Mouse (Mus musculus) heart, embryonic 14.5 days (tissue): ENCODE data around the gene Nr4a1. TPM values are rescaled to one million over a fixed set of nuclear protein-coding genes. Genes with fewer than 3 reads are reported as not detected.

ENCODE experiments used
- ATAC-seq: fragments of 200-750 bp; cut with Nextera tagmentation; 2 replicates; pipeline ENCODE4 v1.8.0; 2017; ENCODE audit warnings: low read depth, moderate TSS enrichment; ENCODE audit not compliant: insufficient number of reproducible peaks, insufficient read depth, low FRiP score
- H3K27ac ChIP-seq, 2 experiments: fragments of 200-500 bp in 1 of 2; fragments of 300-500 bp in 1 of 2; sonication (generic) in 1 of 2; replicated peaks in 1 of 2; 2 replicates each; pipeline ENCODE4 v1.5.1; 2012 to 2014; ENCODE audit warnings: low read depth in 2 of 2, low read length in 2 of 2, control low read depth in 1 of 2, mild to moderate bottlenecking in 1 of 2, mixed read lengths in 1 of 2; ENCODE audit not compliant: control insufficient read depth in 1 of 2, insufficient read depth in 1 of 2
- H3K27me3 ChIP-seq: fragments of 300-500 bp; sonication (generic); 2 replicates; pipeline ENCODE4 v1.6.1; 2014; ENCODE audit warnings: mild to moderate bottlenecking, low read length, control low read depth; ENCODE audit not compliant: control insufficient read depth, insufficient read depth
- H3K36me3 ChIP-seq: fragments of 300-500 bp; sonication (generic); 2 replicates; pipeline ENCODE4 v1.6.1; 2014; ENCODE audit warnings: mild to moderate bottlenecking, control low read depth, low read length, mixed read lengths; ENCODE audit not compliant: control insufficient read depth, insufficient read depth
- H3K4me1 ChIP-seq, 2 experiments: fragments of 200-500 bp in 1 of 2; fragments of 300-500 bp in 1 of 2; sonication (generic) in 1 of 2; 2 replicates each; pipeline ENCODE4 v1.6.1; 2012 to 2014; ENCODE audit warnings: low read length in 2 of 2, control low read depth in 1 of 2, mixed read lengths in 1 of 2; ENCODE audit not compliant: control insufficient read depth in 2 of 2, insufficient read depth in 2 of 2
- H3K4me2 ChIP-seq: fragments of 300-500 bp; sonication (generic); 2 replicates; pipeline ENCODE4 v1.6.1; 2014; ENCODE audit warnings: mild to moderate bottlenecking, low read length
- H3K4me3 ChIP-seq, 2 experiments: fragments of 200-500 bp in 1 of 2; fragments of 300-500 bp in 1 of 2; sonication (generic) in 1 of 2; 2 replicates each; pipeline ENCODE4 v1.5.1; 2012 to 2014; ENCODE audit warnings: low read length in 2 of 2, mild to moderate bottlenecking in 2 of 2, control low read depth in 1 of 2, low read depth in 1 of 2, moderate library complexity in 1 of 2; ENCODE audit not compliant: control insufficient read depth in 1 of 2, insufficient read depth in 1 of 2
- H3K9ac ChIP-seq: fragments of 300-500 bp; sonication (generic); 2 replicates; pipeline ENCODE4 v1.6.1; 2014; ENCODE audit warnings: mild to moderate bottlenecking, low read length
- H3K9me3 ChIP-seq: fragments of 300-500 bp; sonication (generic); 2 replicates; pipeline ENCODE4 v1.6.1; 2016; ENCODE audit warnings: low read length, control low read depth; ENCODE audit not compliant: control insufficient read depth
- WGBS: fragments of 180-500 bp; shearing (Covaris S2); extraction: QIAGEN DNeasy Blood & Tissue Kit; methylation state at CpG from one replicate; pipeline ENCODE4 v1.1.7; 2014; 5-methylcytosine and 5-hydroxymethylcytosine counted together
- polyA plus RNA-seq: library from polyadenylated mRNA; unstranded; fragments of >200 nt; fragmentation: Nextera tagmentation; extraction: Ambion mirVana; gene quantifications from 2 replicates; pipeline ENCODE4 v1.2.1, GENCODE M21; 2014

Nr4a1 gene
- polyA plus RNA-seq, 1 experiment from 2014 or later, result 6.6 TPM

DNA sequence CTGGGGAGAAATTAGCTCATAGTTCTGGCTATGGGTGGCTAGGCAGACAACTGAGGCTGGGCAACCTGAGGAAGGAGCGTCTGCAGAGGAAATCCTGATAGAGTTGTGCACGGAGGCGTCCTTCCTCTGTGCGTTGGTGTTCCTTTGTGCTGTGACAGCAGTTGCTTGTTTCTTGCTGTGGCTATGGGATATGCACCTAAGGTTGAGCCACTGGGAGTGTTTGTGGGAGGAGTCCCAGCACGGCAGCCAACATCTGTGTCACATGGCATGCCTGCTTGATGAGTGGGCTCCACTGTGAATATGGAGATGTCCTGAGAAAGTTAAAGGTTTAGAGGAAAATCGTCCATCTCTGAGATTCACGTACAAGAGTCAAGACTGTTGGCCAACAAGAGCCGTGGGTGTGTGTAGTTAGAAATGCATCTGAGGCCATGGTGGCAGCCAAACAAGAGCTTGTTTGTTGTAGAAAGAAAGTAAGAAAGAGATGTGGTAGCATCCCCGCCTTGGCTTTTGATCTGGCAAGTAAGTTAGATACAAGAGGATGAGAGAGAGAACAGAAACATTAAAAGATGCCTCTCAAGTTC lies 3.8 kb upstream of the Nr4a1 start:
- Histone ChIP-seq H3K4me1 (peaks cover 31 to 48% of the 10 kb centered on the region in 2 experiments), H3K27ac (no peak overlapping the region), H3K27me3 (no peaks in the 10 kb centered on the region), H3K4me2 (no peak overlapping the region), H3K36me3 (no peaks in the 10 kb centered on the region), H3K9ac (no peak overlapping the region), H3K9me3 (no peaks in the 10 kb centered on the region), H3K4me3 (no peak overlapping the region)
- ATAC-seq, result no peak
- 72% methylated on average over 9 of the region's 9 CpGs for WGBS

DNA sequence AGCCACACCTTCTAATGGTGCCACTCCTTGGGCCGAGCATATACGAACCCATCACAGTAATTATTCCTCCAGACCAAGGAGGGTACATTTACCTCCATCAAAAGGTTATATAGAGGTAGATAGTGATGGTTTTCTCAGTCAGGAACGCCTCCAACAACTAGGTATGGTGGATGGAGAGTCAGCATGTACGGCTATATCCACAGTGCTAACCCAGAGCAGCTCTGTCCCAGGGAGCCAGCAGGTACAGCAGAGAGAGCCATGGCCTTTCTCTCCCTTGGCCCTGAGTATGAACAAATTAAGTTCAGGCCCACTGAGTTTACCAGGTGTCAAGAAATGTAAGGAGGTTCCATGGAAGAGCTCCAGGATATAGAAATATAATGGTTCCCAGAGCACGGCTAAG lies 2.1 kb upstream of the Nr4a1 start:
- Histone ChIP-seq H3K27ac (no peak overlapping the region), H3K4me1 (peaks cover 38 to 53% of the 10 kb centered on the region in 2 experiments), H3K4me3 (no peak overlapping the region), H3K36me3 (no peaks in the 10 kb centered on the region), H3K27me3 (no peaks in the 10 kb centered on the region), H3K9ac (no peak overlapping the region), H3K4me2 (no peak overlapping the region), H3K9me3 (no peaks in the 10 kb centered on the region)
- ATAC-seq, result no peak
- 94% methylated on average over 5 of the region's 5 CpGs for WGBS

DNA sequence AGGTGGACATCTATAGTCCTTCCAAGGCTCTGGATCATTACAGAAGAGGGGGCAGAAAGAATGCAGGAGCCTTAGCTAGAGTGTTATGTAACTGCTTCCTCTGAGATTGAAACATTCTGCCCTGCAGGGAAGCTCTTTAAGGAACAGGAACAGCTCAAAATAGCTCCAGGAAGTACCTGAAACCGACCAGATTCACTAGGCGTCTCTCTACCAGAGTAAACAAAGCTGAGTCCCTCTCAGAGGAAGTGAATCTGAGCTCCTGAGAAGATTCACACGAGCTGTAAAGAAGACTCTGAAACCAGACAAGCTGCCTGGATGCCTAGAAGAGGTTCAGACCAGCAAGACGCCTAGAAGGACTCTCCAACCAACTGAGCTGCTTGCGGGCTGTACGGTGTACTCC lies 1.5 kb upstream of the Nr4a1 start:
- Histone ChIP-seq H3K9ac (no peak overlapping the region), H3K27me3 (no peaks in the 10 kb centered on the region), H3K27ac (no peak overlapping the region), H3K36me3 (no peaks in the 10 kb centered on the region), H3K9me3 (no peaks in the 10 kb centered on the region), H3K4me2 (no peak overlapping the region), H3K4me3 (no peak overlapping the region), H3K4me1 (peaks cover 33 to 49% of the 10 kb centered on the region in 2 experiments)
- 82% methylated on average over 6 of the region's 6 CpGs for WGBS
- ATAC-seq, result no peak

DNA sequence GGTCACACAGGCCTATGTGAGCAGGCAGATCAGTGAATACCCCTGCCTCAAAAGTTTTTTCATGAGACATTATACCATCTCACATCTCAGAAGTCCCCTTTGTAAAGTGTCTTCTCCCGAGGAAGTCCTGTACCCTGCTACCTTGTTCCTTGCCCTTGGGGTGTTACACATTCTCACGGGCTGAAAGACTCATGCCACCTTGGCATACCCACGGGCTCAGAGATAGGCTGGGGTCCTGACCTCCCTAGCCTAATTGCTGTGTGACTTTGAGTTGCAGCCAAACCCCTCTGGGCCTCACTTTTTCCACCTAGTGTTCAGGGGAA lies 545 bp upstream of the Nr4a1 start:
- 0 out of 2 replicates have a peak, but pooled peaks have one; percentile 1 for ATAC-seq
- WGBS, result 25% methylated on average over 3 of the region's 3 CpGs
- Histone ChIP-seq H3K27ac (peak overlapping the region in 1 of 2 experiments; percentile 78; a peak in 3 of 4 replicates), H3K4me3 (peak overlapping the region; percentile 55 to 74), H3K27me3 (no peaks in the 10 kb centered on the region), H3K4me2 (peak overlapping the region; percentile 92), H3K9ac (peak overlapping the region; percentile 91), H3K36me3 (no peaks in the 10 kb centered on the region), H3K4me1 (peaks cover 25 to 40% of the 10 kb centered on the region in 2 experiments), H3K9me3 (no peaks in the 10 kb centered on the region)

DNA sequence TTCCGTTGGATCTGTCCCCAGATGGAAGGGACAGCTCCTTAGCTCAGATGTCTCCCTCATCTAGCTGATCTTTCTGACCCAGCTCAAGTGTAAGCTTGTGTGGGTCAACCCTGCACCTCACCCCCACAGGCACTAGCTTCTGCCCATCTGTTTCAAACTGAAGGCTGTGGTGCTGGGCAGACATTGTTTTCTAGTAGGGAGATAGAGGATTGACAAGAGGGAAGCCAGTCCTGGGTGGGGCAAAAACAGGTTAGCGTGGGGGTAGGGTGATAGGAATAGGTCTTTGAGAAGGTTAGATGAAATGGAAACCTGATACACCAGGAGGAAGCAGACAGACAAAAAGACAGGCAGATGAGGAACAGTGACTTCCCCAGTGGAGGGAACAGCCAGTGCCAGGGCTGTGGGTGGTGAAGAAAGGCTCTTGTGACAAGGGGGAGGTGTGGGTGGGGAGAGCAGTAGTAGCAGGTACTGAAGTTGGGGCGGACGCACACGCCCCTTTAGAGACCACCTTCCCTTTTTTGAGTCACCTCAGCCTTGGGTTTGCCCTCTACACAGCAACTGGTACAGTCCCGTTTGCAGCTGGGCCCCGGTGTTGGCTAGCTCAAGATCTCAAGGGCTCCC lies 1.9 kb downstream of the Nr4a1 start:
- peaks cover 32 to 47% of the 10 kb centered on the region in 2 experiments for H3K4me1 ChIP-seq
- no peak overlapping the region; a peak in 1 of 4 replicates for H3K27ac ChIP-seq
- H3K36me3 ChIP-seq, result 0 out of 2 replicates have a peak, but pooled peaks cover 4% of the 10 kb centered on the region
- H3K9ac ChIP-seq, result no peak overlapping the region
- H3K9me3 ChIP-seq, result no peaks in the 10 kb centered on the region
- H3K4me2 ChIP-seq, result no peak overlapping the region
- no peak for ATAC-seq
- 72% methylated on average over 7 of the region's 7 CpGs for WGBS
- H3K27me3 ChIP-seq, result no peaks in the 10 kb centered on the region
- no peak overlapping the region for H3K4me3 ChIP-seq

DNA sequence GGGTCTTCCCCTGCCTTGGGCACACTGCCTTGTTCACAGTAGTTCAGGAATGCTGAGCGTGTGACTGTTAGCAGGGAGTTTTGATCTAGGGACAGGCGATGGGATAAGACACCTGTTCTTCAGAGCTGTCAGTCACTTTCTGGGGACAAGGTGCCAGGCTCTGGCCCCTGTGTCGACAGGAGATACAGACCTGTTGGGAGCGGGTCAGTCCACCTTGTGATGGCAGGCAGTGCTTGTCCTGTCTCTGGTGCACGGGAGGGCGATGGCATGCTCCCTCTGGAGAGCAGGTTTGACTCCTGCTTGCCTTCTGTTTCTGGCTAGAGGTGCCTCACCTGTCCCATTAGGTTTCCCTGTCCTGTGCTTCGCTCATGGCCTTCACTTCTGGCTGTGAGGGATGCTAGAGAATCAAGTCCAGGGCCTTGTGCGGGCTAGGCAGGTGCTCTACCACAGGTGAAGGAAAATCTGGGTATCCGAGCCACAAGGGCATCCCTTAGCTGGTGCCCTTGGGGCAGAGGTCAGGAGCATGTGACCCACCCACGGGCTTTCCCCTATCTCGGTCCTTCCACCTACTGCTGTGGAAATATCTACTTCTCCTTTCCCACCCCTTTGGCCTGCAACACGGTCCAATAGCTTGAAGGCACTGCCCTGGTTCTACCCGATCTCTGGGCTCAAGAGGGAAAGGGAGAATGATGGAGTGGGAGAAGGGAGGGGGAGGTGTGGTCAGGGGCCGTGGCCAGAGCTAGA lies 2.6 kb downstream of the Nr4a1 start:
- Histone ChIP-seq H3K27me3 (no peaks in the 10 kb centered on the region), H3K4me2 (no peak overlapping the region), H3K4me3 (no peak overlapping the region), H3K9ac (0 out of 2 replicates have a peak overlapping the region, but pooled peaks have one; percentile 16), H3K4me1 (peaks cover 38 to 54% of the 10 kb centered on the region in 2 experiments), H3K27ac (no peak overlapping the region), H3K36me3 (0 out of 2 replicates have a peak, but pooled peaks cover 4% of the 10 kb centered on the region), H3K9me3 (no peaks in the 10 kb centered on the region)
- WGBS, result 65% methylated on average over 14 of the region's 14 CpGs
- no peak for ATAC-seq

DNA sequence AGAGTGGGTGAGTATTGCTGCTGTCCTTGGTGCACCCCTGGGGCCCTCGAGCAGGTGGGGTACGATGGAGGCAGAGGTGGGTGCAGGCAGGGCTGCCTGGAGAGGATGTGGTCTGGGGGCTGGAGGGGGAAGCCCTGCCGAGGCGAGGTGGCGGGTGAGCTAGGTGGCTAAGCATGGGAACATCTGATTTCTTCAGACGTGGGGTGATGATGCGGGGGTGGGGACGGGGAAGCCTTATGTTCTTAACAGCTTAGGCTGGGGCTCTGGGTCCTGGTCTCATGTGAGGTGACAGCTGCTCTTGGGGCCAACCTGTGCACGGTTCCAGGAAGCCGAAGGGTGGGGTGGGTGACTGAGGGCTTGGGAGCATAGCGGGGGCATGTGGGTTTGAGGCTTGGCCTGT lies 4.4 kb downstream of the Nr4a1 start:
- peaks cover 47 to 62% of the 10 kb centered on the region in 2 experiments for H3K4me1 ChIP-seq
- no peaks in the 10 kb centered on the region for H3K27me3 ChIP-seq
- H3K4me2 ChIP-seq, result no peak overlapping the region
- 79% methylated on average over 11 of the region's 11 CpGs for WGBS
- no peak overlapping the region for H3K27ac ChIP-seq
- no peak for ATAC-seq
- no peak overlapping the region for H3K9ac ChIP-seq
- peaks cover 10% of the 10 kb centered on the region; the same call in 1 of the 2 replicates for H3K36me3 ChIP-seq
- H3K4me3 ChIP-seq, result no peak overlapping the region
- H3K9me3 ChIP-seq, result no peaks in the 10 kb centered on the region
